30 mouse cellular contexts compared by ENCODE assay signal in the genomic region with DNA sequence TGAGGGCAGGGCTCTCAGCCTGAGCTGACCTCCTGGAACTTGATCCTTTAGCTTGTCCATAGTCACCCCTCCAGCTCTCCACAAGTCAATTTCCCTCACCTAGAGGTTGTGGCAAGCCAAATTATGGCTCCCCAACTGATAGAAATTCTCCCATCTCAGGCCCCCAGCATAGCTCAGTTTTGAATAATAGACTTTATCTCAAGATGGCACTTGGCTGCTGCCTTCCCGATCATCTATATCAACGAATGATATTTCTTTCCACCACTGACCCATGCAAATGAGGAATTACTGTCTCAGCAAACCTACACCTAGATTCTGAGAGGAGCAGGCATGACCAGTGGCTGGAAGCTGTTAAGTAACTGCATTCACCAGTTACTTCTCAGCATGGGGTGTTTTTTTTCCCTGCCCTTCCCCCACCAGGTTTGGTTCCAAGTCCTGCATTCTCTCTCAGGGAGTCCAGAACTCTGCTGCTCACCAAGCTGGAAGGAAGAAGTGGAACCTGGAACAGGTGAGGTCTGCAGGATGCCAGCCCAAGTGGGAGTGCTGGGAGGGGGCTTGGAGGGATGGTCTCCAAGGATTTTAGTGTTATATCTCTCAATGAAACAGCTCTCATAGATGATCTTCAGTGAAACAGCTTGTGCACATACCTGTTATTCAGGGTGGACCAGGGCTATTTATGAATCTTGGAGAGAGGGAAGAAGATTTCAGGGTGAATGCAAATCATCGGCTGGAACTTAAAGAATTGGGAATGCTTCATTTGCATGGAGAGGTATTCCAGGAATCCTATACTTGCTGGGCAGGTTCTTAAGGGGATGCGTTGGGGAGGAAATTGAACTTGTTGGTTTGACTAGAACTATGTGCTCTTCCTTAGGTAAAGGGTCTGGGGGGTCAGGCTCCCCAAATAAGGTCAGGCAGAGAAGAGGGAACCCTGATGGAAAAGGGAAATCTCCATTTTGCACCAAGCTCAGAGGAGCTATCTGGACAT. TPM values are rescaled to one million over a fixed set of nuclear protein-coding genes. Genes with fewer than 3 reads are reported as not detected.
A peak's percentile ranks its signal among the peaks of the same experiment; 100 is the strongest.
DNase-seq lines count a peak whose midpoint lies in the region; ATAC-seq lines count a peak whose summit lies in the region.
"Had no signal": no experiment of that assay in that cellular context is flagged by ENCODE, and none has a peak within 500 bp of the region (broad histone marks: within the 10 kb centered on the region; RNA-seq: fewer than 3 reads in every experiment).

No protein-coding gene starts in this region.

- DNase-seq in kidney, adult 11 months = peak; percentile 80
- peak; percentile 82 for DNase-seq in R1 (ENCODE audit: low read depth, low spot score)
- DNase-seq in kidney, adult 9 months = peak; percentile 82
- DNase-seq in kidney, postnatal 4 days = peak; percentile 17 to 48
- DNase-seq in Muller cell, postnatal 12 days (ENCODE audit: inconsistent ontology term) = no peak
- DNase-seq in layer of hippocampus, adult 9-10 months (ENCODE audit: low spot score) = no peak
- DNase-seq: adrenal gland, adult 8-10 months; cerebellum, adult 18-20 months; layer of hippocampus, postnatal 36 days; liver, postnatal 0 days; right cerebral cortex, adult 18-20 months; thymus, adult 18-20 months; thymus, postnatal 36 days had no signal

- no peak overlapping the region for H3K27ac ChIP-seq in kidney, embryonic 16.5 days (ENCODE audit: low read length)
- no peak overlapping the region for H3K27ac ChIP-seq in intestine, embryonic 15.5 days
- H3K27ac ChIP-seq: heart, embryonic 10.5 days; layer of hippocampus, adult 2 months; limb, embryonic 12.5 days; midbrain, embryonic 10.5 days; neural tube, embryonic 15.5 days had no signal

- no peaks in the 10 kb centered on the region for H3K36me3 ChIP-seq in kidney, embryonic 16.5 days (ENCODE audit: insufficient read depth, low read length)
- H3K36me3 ChIP-seq in intestine, embryonic 15.5 days = no peaks in the 10 kb centered on the region
- H3K36me3 ChIP-seq: G1E; heart, embryonic 10.5 days; limb, embryonic 12.5 days; midbrain, embryonic 10.5 days; neural tube, embryonic 15.5 days had no signal

- no peak overlapping the region for H3K4me2 ChIP-seq in kidney, embryonic 16.5 days (replicated peaks; ENCODE audit: low read depth, low read length)
- H3K4me2 ChIP-seq in intestine, embryonic 15.5 days (replicated peaks) = no peak overlapping the region
- H3K4me2 ChIP-seq: limb, embryonic 12.5 days; liver, embryonic 11.5 days; neural tube, embryonic 15.5 days had no signal

- H3K9ac ChIP-seq in kidney, embryonic 16.5 days (replicated peaks; ENCODE audit: low read length) = no peak overlapping the region
- H3K9ac ChIP-seq in intestine, embryonic 15.5 days = no peak overlapping the region
- H3K9ac ChIP-seq: limb, embryonic 12.5 days; liver, postnatal 0 days; neural tube, embryonic 15.5 days had no signal

- no peaks in the 10 kb centered on the region for H3K9me3 ChIP-seq in kidney, embryonic 16.5 days (ENCODE audit: low read length)
- H3K9me3 ChIP-seq in intestine, embryonic 15.5 days = no peaks in the 10 kb centered on the region
- H3K9me3 ChIP-seq: G1E; heart, embryonic 10.5 days; limb, embryonic 12.5 days; midbrain, embryonic 10.5 days; neural tube, embryonic 15.5 days had no signal

- H3K27me3 ChIP-seq in kidney, embryonic 16.5 days (ENCODE audit: insufficient read depth, low read length) = no peaks in the 10 kb centered on the region
- no peaks in the 10 kb centered on the region for H3K27me3 ChIP-seq in intestine, embryonic 15.5 days (replicated peaks)
- H3K27me3 ChIP-seq: limb, embryonic 12.5 days; neural tube, embryonic 15.5 days had no signal

- no peak for ATAC-seq in kidney, embryonic 16.5 days (ENCODE audit: low FRiP score, low TSS enrichment)
- ATAC-seq in intestine, embryonic 15.5 days = no peak
- ATAC-seq: CD4-positive, CD25-positive, alpha-beta regulatory T cell, adult 4 months; liver, postnatal 0 days; lung, postnatal 0 days had no signal

- WGBS in kidney, embryonic 16.5 days = 75% methylated on average over 4 of the region's 4 CpGs
- WGBS in intestine, embryonic 15.5 days = 71% methylated on average over 4 of the region's 4 CpGs

- H3K4me3 ChIP-seq in kidney, embryonic 16.5 days (ENCODE audit: low read length) = no peak overlapping the region
- no peak overlapping the region for H3K4me3 ChIP-seq in intestine, embryonic 15.5 days (replicated peaks)
- H3K4me3 ChIP-seq: heart, embryonic 10.5 days; layer of hippocampus, adult 2 months; limb, embryonic 12.5 days; midbrain, embryonic 10.5 days; neural tube, embryonic 15.5 days had no signal

- H3K4me1 ChIP-seq in kidney, embryonic 16.5 days (ENCODE audit: insufficient read depth, low read length) = 0 out of 2 replicates have a peak, but pooled peaks cover 5% of the 10 kb centered on the region
- H3K4me1 ChIP-seq in intestine, embryonic 15.5 days (replicated peaks) = no peaks in the 10 kb centered on the region
- H3K4me1 ChIP-seq: limb, embryonic 12.5 days; neural tube, embryonic 15.5 days had no signal

RNA-seq across cellular contexts. Expression of gene Ccl9, which starts 3.5 kb away (rescaled TPM):
- polyA plus RNA-seq in kidney, embryonic 16.5 days (2015; fragmentation: Nextera tagmentation; extraction: Ambion mirVana) = 2.2 and 3.5 TPM in 2 replicates
- polyA plus RNA-seq in intestine, embryonic 15.5 days (2015; fragmentation: Nextera tagmentation; extraction: Ambion mirVana) = 29.4 and 35.4 TPM in 2 replicates
- polyA plus RNA-seq: CD4-positive, CD25-positive, alpha-beta regulatory T cell, adult 4 months had no signal

RNA-seq across cellular contexts. Expression of gene Ccl6, which starts 11.0 kb away (rescaled TPM):
- 5.3 and 5.4 TPM in 2 replicates for polyA plus RNA-seq in kidney, embryonic 16.5 days (2015; fragmentation: Nextera tagmentation; extraction: Ambion mirVana)
- polyA plus RNA-seq in intestine, embryonic 15.5 days (2015; fragmentation: Nextera tagmentation; extraction: Ambion mirVana) = 13.3 and 17.0 TPM in 2 replicates
- polyA plus RNA-seq: CD4-positive, CD25-positive, alpha-beta regulatory T cell, adult 4 months had no signal

RNA-seq across cellular contexts. Expression of gene Ccl5, which starts 51.6 kb away (rescaled TPM):
- polyA plus RNA-seq in kidney, embryonic 16.5 days (2015; fragmentation: Nextera tagmentation; extraction: Ambion mirVana) = 0.37 and 0.52 TPM in 2 replicates
- polyA plus RNA-seq in intestine, embryonic 15.5 days (2015; fragmentation: Nextera tagmentation; extraction: Ambion mirVana) = 3.1 and 3.7 TPM in 2 replicates
- polyA plus RNA-seq: embryonic facial prominence, embryonic 11.5 days; forebrain, embryonic 11.5 days; G1E; heart, embryonic 10.5 days; limb, embryonic 12.5 days; liver, embryonic 11.5 days; midbrain, embryonic 10.5 days; midbrain, postnatal 0 days; neural tube, embryonic 15.5 days had no signal

RNA-seq across cellular contexts. Expression of gene Heatr9, which starts 59.9 kb away (rescaled TPM):
- 0.07 TPM in 1 of 2 replicates, not detected in the other for polyA plus RNA-seq in kidney, embryonic 16.5 days (2015; fragmentation: Nextera tagmentation; extraction: Ambion mirVana)
- polyA plus RNA-seq in intestine, embryonic 15.5 days (2015; fragmentation: Nextera tagmentation; extraction: Ambion mirVana) = not detected in 2 replicates
- polyA plus RNA-seq: embryonic facial prominence, embryonic 11.5 days; forebrain, embryonic 11.5 days; G1E; gonadal fat pad, adult 2 months; heart, embryonic 10.5 days; heart, postnatal 0 days; limb, embryonic 12.5 days; liver, embryonic 11.5 days; liver, postnatal 0 days; lung, postnatal 0 days; midbrain, embryonic 10.5 days; midbrain, postnatal 0 days; neural tube, embryonic 15.5 days; stomach, embryonic 16.5 days had no signal

Comparison
In these comparisons a context has a peak if more than half of its experiments do, and no peak if none do; other contexts are left out.
1. DNase-seq: peak in kidney, adult 11 months (single experiment), R1 (single experiment), kidney, adult 9 months (single experiment) and kidney, postnatal 4 days (2 of 2); none in Muller cell, postnatal 12 days (single experiment) and layer of hippocampus, adult 9-10 months (single experiment).